Mouse (Mus musculus) layer of hippocampus, postnatal 25 days (tissue): Measurements from ENCODE around the gene Tceanc2. TPM values are rescaled to one million over a fixed set of nuclear protein-coding genes. Genes with fewer than 3 reads are reported as not detected.

Source experiments
- DNase-seq, 2 experiments: peaks; one replicate each; pipeline ENCODE4 v3.0.0; 2022; ENCODE audit warnings: mixed read lengths in 2 of 2, low spot score in 1 of 2; ENCODE audit errors: extremely low spot score in 1 of 2
- total RNA-seq, 2 experiments: library from RNA; stranded (reverse); gene quantifications; 2 replicates each; pipeline ENCODE4 v1.2.3; 2021

Gene Tceanc2
- total RNA-seq: 10 to 100 TPM; 18.6 to 20.1 TPM

DNA sequence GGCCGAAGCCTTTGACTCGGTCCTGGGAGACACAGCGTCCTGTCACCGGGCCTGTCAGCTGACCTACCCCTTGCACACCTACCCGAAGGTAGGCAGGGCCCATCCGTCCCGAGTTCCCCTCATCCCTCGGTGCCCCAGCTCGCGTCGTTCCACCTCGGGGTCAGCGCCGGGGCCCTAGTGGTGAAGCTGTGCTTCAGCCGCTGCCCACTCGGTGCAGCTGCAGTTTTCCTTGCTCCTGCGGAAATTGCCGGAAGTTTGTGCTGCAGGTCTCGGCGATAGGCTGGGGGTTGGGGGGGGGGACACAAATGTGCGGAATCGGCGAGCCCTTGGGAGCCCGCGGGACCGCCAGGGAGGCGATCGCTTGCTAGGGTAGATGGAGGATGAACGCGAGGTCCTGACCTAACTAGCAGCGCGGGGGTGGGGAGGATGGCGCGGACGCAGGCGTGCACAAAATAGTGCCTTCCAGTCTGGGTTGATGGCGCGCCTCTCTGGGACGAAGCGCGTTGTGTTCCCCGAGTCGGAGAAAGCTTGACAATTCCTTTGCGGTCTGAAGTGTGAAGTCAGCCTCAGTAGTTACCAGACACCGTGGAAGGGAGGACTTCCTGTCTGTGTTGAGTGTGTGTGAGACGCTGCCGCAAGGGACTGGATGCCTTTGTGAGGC is at the start of gene Tceanc2:
Gene Tceanc2, minus strand, starts transcription at position 287 of the 661 bp plus-strand sequence.
- DNase-seq: peak; percentile 31 to 36

DNA sequence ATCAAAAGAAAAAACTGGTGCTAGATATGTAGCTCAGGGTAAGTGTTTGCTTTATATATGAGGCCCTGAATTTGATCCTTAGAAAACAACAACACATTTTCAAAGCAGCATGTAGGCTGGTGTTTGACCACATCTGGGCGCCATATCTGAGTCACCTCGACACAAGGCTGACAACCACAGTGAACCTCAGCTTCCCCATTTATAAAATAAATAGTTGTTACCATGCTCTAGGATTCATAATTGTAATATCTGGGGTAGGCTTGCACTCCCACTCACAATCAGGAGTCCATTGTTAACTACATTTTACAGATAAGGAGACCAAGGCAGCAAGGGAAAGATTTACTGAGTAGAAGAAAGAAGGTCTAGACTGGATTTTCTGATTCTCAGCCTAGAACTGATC is 47.4 kb upstream of the Tceanc2 start:
- DNase-seq: no peak

- no peak for DNase-seq
Measured at GRCm38 (mm10) chr4:107223225-107224204, 44.6 kb upstream of the Tceanc2 start.

GRCm38 (mm10) chr4:107221524-107221923 is 42.6 kb upstream of the Tceanc2 start:
- DNase-seq: no peak

DNA sequence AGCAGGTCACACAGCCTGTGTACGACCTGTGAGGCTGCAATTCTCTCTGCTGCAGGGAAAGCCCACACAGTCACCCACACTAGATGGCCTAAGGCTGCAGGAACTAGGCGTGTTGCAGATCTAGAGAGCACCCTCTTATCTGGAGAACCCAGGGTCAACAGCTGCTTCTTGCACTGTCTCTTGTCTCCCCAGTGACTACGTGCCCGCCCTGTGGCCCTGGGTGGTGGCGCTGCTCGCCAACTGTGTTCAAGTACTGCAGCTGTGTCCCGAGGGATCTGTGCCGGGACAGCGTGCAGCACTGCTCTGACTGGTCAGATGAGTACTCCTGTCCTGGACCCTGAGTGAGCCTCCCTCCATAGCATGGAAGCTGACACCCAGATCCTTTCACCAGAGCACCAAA is 38.7 kb upstream of the Tceanc2 start:
- no peak for DNase-seq

DNA sequence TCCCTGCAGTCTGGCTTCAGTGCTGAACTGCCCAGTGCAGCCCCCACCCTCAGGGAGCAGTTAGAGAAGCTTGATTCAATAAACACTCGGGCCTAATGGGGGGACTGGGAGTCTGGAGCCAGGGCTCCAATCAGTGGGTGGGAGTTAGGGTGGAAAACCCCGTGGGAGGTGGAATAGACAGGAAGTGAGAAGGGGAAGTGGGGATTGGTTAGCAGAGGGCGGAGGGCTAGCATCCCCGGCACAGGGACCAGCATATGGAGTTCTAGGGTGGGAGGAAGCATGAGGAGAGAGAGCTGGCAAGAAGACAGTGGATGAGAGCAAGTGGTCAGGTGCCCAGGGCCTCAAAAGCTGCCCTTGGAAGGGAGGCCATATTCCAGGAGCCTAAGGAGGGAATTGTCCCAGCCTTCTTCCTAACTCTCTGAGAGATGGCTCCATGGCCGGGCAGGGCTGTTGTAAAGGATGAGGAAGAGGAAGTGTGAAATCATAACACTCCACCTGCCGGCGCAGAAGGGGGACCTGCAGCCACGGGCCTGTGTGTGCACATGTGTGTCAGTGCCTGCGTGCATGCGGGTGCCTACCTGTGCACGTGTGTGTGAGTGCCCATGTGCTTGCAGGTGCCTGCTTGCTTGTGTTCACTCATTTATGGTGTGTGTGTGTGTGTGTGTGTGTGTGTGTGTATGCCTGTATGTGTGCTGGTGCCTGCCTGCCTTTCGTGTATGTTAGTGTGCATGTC is 34.5 kb upstream of the Tceanc2 start:
- no peak for DNase-seq

DNA sequence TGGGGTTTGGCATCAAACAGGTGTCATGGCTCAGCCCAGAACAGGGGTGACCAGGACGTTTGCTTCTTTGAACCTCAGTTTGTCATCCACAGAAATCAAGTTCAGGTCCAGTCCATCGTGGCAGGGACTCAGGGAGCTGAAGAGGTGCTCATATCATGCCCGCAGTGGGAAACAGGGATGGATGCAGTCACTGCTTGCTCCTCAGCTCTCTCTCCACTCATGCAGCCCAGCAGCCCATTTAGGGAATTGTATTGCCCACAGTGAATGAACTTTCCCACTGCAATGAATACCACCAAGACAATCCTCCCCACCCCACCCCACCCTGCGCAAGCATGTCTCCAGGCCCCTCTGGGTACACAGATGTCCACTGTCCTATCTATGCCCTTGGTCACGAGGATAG is 33.0 kb upstream of the Tceanc2 start:
- no peak for DNase-seq

DNA sequence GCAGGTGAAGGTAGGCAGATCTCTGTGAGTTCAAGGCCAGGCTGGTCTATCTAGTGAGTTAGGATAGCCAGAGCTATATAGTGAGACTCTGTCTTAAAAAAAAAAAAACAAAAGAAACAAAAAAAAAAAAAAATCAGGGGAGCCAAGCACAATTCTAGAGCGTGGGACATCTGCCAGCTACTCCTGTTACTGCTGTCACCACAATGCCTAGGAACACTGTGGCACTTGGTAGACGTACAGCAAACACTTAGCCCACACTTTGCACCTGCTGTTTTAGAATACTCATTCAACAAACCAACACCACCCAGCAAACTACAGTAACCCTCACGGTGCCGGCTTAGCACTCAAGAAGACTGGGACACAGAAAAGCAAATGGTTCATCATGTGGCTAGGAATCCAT is 32.5 kb upstream of the Tceanc2 start:
- peak in 1 of 2 experiments; percentile 50 for DNase-seq

- no peak for DNase-seq
Measured at GRCm38 (mm10) chr4:107210483-107211097, 31.7 kb upstream of the Tceanc2 start.

GRCm38 (mm10) chr4:107208880-107209279 is 30.0 kb upstream of the Tceanc2 start, which contains the start of gene Ldlrad1:
Gene Ldlrad1, plus strand, starts transcription at chr4:107209180.
- DNase-seq: no peak

DNA sequence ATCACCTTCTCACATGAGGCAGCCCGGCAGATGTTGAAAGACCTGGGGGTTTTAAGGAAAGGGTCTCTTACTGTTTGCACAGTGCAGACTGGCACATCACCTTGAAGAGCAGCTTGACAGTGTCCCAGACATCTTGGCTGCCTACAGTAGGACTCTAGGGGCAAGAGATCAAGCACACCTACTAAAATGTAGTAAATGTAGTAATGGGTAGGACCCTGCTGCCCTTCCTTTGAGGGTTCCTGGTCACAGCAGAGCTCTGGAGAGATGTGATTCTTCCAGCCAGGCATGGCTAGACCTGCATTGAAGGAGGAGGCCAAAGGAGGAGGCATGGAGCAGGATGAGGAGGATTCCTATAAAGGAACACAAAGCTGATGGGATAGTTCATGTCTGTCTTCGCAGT is 28.1 kb upstream of the Tceanc2 start:
- no peak for DNase-seq

- no peak for DNase-seq
Measured at GRCm38 (mm10) chr4:107203001-107203400, 24.1 kb upstream of the Tceanc2 start.

DNA sequence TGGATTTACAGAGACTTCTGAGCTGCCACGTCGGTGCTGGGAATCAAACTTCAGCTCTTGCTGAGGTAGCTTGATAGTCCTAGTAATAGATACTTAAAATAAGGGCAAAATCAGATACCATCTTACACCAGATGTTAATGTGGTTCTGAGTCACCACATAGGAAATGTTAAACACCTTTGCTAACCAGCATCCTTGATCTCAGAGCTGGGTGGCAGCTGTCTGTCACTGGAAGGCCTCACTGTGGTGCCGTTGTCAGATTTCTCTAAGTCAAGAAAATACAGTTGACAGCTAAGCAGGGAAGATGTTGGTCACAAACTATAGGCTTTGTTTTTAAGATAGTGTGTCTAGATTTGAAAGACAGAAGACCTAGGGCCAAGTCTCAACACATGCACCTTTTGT is 22.9 kb upstream of the Tceanc2 start:
- no peak for DNase-seq

DNA sequence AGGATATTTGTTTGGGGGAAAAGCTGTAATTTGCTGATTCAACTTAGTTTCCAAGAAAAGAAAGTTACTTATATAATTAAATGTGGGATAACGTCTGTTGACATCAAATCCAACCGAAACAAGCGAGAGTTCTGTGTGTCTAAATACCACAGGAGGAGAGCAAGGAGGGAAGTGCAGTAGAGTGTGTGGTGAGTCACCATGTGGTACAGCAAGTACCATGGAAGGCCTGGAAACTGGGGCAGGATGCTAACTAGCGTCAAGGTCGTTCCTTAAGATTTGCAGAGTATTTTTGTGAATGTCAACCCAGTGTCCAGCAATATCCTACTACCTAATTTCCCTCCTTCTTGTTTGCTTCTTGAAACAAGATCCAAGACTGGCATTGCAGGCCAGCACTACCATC is 19.2 kb upstream of the Tceanc2 start:
- no peak for DNase-seq

- no peak for DNase-seq
Measured at GRCm38 (mm10) chr4:107196454-107196853, 17.5 kb upstream of the Tceanc2 start.

DNA sequence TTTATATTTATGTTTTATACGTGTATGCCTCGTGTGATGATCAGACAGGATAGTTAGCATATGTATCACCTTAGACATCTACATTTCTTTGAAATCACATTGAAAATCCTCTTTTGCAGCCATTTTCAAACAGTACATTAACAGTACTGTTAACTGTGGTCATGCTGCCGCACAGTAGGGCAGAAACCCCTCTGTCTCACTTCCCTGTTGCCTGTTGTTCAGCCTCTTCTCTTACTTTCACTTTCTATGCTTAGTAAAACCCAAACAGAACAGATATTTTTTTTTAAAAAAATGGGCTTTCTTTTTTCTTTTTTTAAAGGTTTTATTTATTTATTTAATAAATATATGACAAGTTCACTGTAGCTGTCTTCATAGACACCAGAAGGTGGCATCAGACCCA is 14.9 kb upstream of the Tceanc2 start:
- DNase-seq: no peak

DNA sequence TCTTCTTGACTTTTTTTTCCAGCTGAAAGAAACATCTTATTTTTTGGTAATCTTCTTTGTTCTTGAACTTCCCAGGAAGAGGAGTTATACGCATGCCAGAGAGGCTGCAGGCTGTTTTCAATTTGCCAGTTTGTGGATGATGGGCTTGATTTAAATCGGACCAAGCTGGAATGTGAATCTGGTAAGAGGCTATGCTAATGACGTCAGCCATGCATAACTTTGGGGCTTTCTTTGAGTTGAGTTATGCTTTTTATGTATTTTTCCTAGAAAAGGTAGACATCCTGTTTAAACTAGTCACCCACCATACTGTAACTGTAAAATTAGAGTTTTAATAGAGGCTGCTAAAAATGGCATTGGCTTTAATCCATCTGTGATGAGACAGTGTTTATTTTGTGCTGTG is 6.8 kb upstream of the Tceanc2 start:
- no peak for DNase-seq

- no peak for DNase-seq
Measured at GRCm38 (mm10) chr4:107183203-107183602, 4.3 kb upstream of the Tceanc2 start.

DNA sequence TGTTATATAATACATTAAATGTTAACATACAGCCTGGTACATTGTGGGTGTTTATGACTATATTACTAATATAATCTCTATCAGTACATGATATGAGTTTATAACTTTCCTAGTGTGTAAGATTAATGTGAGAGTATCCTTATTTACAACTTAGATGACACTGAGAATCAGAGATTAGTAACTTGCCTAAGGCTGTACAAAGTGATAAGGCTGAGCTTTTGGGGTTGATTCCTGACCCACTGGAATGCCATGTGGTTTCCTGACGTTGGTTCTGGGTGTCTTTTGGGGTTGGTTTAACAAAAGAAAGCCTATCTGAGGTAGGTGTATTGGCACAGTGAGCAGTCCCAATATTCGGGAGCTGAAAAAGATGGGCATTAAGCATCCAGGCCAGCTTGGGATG is 3.9 kb upstream of the Tceanc2 start:
- no peak for DNase-seq

DNA sequence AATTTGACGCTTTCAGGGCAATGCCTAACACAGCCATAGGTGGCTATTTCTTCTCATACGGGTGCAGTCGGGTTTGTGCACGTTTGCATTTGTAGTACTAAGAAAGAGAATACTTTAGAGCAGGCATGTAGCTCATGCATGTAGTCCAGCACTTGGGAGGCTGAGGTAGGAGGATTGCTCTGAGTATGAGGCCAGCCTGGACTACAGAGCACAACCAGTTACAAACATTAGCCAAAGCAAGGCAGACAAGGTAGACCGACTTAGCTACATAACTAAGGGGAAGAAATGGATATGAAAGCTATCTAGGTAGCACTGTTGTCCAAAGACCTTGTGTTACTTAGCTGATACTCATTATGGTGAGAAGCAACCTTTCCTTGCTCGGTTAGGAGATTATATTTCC is 3.0 kb upstream of the Tceanc2 start:
- DNase-seq: no peak
